Mouse (Mus musculus) kidney, embryonic 15.5 days (tissue): Measurements from ENCODE around the gene Gm3839. TPM values are rescaled to one million over a fixed set of nuclear protein-coding genes. Genes with fewer than 3 reads are reported as not detected.
"Not testable (repeated sequence)": the region's sequence is repeated elsewhere in the genome, so short reads cannot be mapped to it uniquely, and the experiment has no call there.

ENCODE experiments used
- ATAC-seq: fragments of 200-750 bp; cut with Nextera tagmentation; replicated peaks from 2 replicates; pipeline ENCODE4 v1.8.0; 2017; ENCODE audit warnings: moderate TSS enrichment; ENCODE audit not compliant: low FRiP score
- H3K27ac ChIP-seq: fragments of 300-500 bp; sonication (generic); 2 replicates; pipeline ENCODE4 v1.5.1; 2015; ENCODE audit warnings: mild to moderate bottlenecking, inconsistent platforms
- H3K27me3 ChIP-seq: fragments of 300-500 bp; sonication (generic); 2 replicates; pipeline ENCODE4 v1.6.1; 2015; ENCODE audit warnings: inconsistent platforms
- H3K36me3 ChIP-seq: fragments of 300-500 bp; sonication (generic); 2 replicates; pipeline ENCODE4 v1.6.1; 2015; ENCODE audit warnings: inconsistent platforms
- H3K4me1 ChIP-seq: fragments of 300-500 bp; sonication (generic); 2 replicates; pipeline ENCODE4 v1.6.1; 2015; ENCODE audit warnings: inconsistent platforms
- H3K4me2 ChIP-seq: fragments of 300-500 bp; sonication (generic); 2 replicates; pipeline ENCODE4 v1.6.1; 2015; ENCODE audit warnings: moderate library complexity, mild to moderate bottlenecking, inconsistent platforms
- H3K4me3 ChIP-seq: fragments of 300-500 bp; sonication (generic); replicated peaks from 2 replicates; pipeline ENCODE4 v1.5.1; 2015; ENCODE audit warnings: mild to moderate bottlenecking, inconsistent platforms
- H3K9ac ChIP-seq: fragments of 300-500 bp; sonication (generic); 2 replicates; pipeline ENCODE4 v1.6.1; 2015; ENCODE audit warnings: mild to moderate bottlenecking, inconsistent platforms
- H3K9me3 ChIP-seq: fragments of 300-500 bp; sonication (generic); replicated peaks from 2 replicates; pipeline ENCODE4 v1.6.1; 2016; ENCODE audit warnings: inconsistent platforms
- WGBS: fragments of 180-500 bp; shearing (Covaris S2); methylation state at CpG from one replicate; pipeline ENCODE4 v1.1.7; 2015; ENCODE audit warnings: mixed read lengths; 5-methylcytosine and 5-hydroxymethylcytosine counted together
- polyA plus RNA-seq: library from polyadenylated mRNA; unstranded; fragments of >200 nt; fragmentation: Nextera tagmentation; extraction: Ambion mirVana; gene quantifications from 2 replicates; pipeline ENCODE4 v1.2.1, GENCODE M21; 2015

Gene Gm3839
- 1.6 and 1.7 TPM in 2 replicates for polyA plus RNA-seq

- not testable (repeated sequence) for H3K36me3 ChIP-seq, H3K4me1 ChIP-seq, ATAC-seq, H3K9ac ChIP-seq, H3K27me3 ChIP-seq, H3K27ac ChIP-seq, H3K9me3 ChIP-seq, H3K4me2 ChIP-seq, H3K4me3 ChIP-seq
These were observed at the start of gene Gm3839 for GRCm38 (mm10) chr14:11356626-11357025. Gm3839 (minus strand) TSS chr14:11356726.

GRCm38 (mm10) chr14:11405661-11406060 is 49.1 kb upstream of the Gm3839 start:
- Histone ChIP-seq H3K4me3 (no peak overlapping the region), H3K9me3 (no peaks in the 10 kb centered on the region), H3K4me1 (no peaks in the 10 kb centered on the region), H3K27ac (no peak overlapping the region), H3K4me2 (no peak overlapping the region), H3K9ac (no peak overlapping the region), H3K36me3 (no peaks in the 10 kb centered on the region), H3K27me3 (no peaks in the 10 kb centered on the region)
- WGBS = 49% methylated on average over 9 of the region's 9 CpGs
- ATAC-seq = no peak

- H3K4me2 ChIP-seq = no peak overlapping the region
- ATAC-seq = no peak
- no peak overlapping the region for H3K4me3 ChIP-seq
- no peaks in the 10 kb centered on the region for H3K27me3 ChIP-seq
- 0 out of 2 replicates have a peak, but pooled peaks cover 3% of the 10 kb centered on the region for H3K4me1 ChIP-seq
- WGBS = 89% methylated on average over 3 of the region's 3 CpGs
- H3K27ac ChIP-seq = no peak overlapping the region
- H3K36me3 ChIP-seq = no peaks in the 10 kb centered on the region
- H3K9me3 ChIP-seq = no peaks in the 10 kb centered on the region
- H3K9ac ChIP-seq = no peak overlapping the region
These were observed 21.3 kb upstream of the Gm3839 start for GRCm38 (mm10) chr14:11377846-11378245.

GRCm38 (mm10) chr14:11375225-11375624 is 18.7 kb upstream of the Gm3839 start:
- WGBS = 61% methylated on average over 5 of the region's 5 CpGs
- no peak for ATAC-seq

GRCm38 (mm10) chr14:11346086-11346485 is 10.4 kb downstream of the Gm3839 start:
- Histone ChIP-seq H3K9me3 (0 out of 2 replicates have a peak, but pooled peaks cover 4% of the 10 kb centered on the region), H3K27ac (no peak overlapping the region), H3K4me1 (no peaks in the 10 kb centered on the region), H3K9ac (no peak overlapping the region), H3K27me3 (no peaks in the 10 kb centered on the region), H3K4me3 (no peak overlapping the region), H3K36me3 (no peaks in the 10 kb centered on the region), H3K4me2 (no peak overlapping the region)
- no peak for ATAC-seq
- 79% methylated on average over 3 of the region's 3 CpGs for WGBS

More at GRCm38 (mm10) chr14:11375225-11375624, 18.7 kb upstream of the Gm3839 start:
- Histone ChIP-seq H3K4me1 (0 out of 2 replicates have a peak, but pooled peaks cover 3% of the 10 kb centered on the region), H3K36me3 (no peaks in the 10 kb centered on the region), H3K27ac (no peak overlapping the region), H3K4me2 (no peak overlapping the region), H3K27me3 (no peaks in the 10 kb centered on the region), H3K4me3 (no peak overlapping the region), H3K9ac (no peak overlapping the region), H3K9me3 (no peaks in the 10 kb centered on the region)

GRCm38 (mm10) chr14:11329993-11330392 is 26.5 kb downstream of the Gm3839 start:
- Histone ChIP-seq H3K9ac (no peak overlapping the region), H3K27me3 (no peaks in the 10 kb centered on the region), H3K4me3 (no peak overlapping the region), H3K9me3 (0 out of 2 replicates have a peak, but pooled peaks cover 5% of the 10 kb centered on the region), H3K4me1 (no peaks in the 10 kb centered on the region), H3K4me2 (no peak overlapping the region), H3K36me3 (no peaks in the 10 kb centered on the region), H3K27ac (no peak overlapping the region)
- 52% methylated on average over 2 of the region's 2 CpGs for WGBS
- no peak for ATAC-seq

- Histone ChIP-seq H3K4me3 (no peak overlapping the region), H3K27me3 (no peaks in the 10 kb centered on the region), H3K9me3 (no peaks in the 10 kb centered on the region), H3K4me2 (no peak overlapping the region), H3K27ac (no peak overlapping the region), H3K4me1 (no peaks in the 10 kb centered on the region), H3K9ac (no peak overlapping the region), H3K36me3 (no peaks in the 10 kb centered on the region)
- 34% methylated on average over 2 of the region's 2 CpGs for WGBS
- ATAC-seq = no peak
These were observed 49.4 kb downstream of the Gm3839 start for GRCm38 (mm10) chr14:11307079-11307478.

GRCm38 (mm10) chr14:11287956-11288355 is 68.6 kb downstream of the Gm3839 start:
- H3K27ac ChIP-seq, H3K9ac ChIP-seq, H3K4me3 ChIP-seq, H3K27me3 ChIP-seq, H3K4me2 ChIP-seq, H3K4me1 ChIP-seq, H3K36me3 ChIP-seq, ATAC-seq: not testable (repeated sequence)
- H3K9me3 ChIP-seq = 0 out of 2 replicates have a peak, but pooled peaks cover 18% of the 10 kb centered on the region
- WGBS = 89% methylated on average over 3 of the region's 3 CpGs

GRCm38 (mm10) chr14:11257161-11257705 is 99.3 kb downstream of the Gm3839 start:
- H3K4me1 ChIP-seq = no peaks in the 10 kb centered on the region
- H3K36me3 ChIP-seq = no peaks in the 10 kb centered on the region
- 88% methylated on average over 4 of the region's 4 CpGs for WGBS
- no peaks in the 10 kb centered on the region for H3K27me3 ChIP-seq
- no peak overlapping the region for H3K4me2 ChIP-seq
- no peak overlapping the region for H3K27ac ChIP-seq
- ATAC-seq = no peak
- H3K9me3 ChIP-seq = no peaks in the 10 kb centered on the region
- H3K9ac ChIP-seq = no peak overlapping the region
- no peak overlapping the region for H3K4me3 ChIP-seq

GRCm38 (mm10) chr14:11248053-11248452 is 108.5 kb downstream of the Gm3839 start:
- Histone ChIP-seq H3K27me3 (no peaks in the 10 kb centered on the region), H3K4me3 (no peak overlapping the region), H3K27ac (no peak overlapping the region), H3K9me3 (no peaks in the 10 kb centered on the region), H3K9ac (no peak overlapping the region), H3K4me2 (no peak overlapping the region), H3K4me1 (no peaks in the 10 kb centered on the region), H3K36me3 (no peaks in the 10 kb centered on the region)
- ATAC-seq = no peak

- WGBS = 50% methylated on average over 5 of the region's 5 CpGs
- no peak for ATAC-seq
- H3K4me1 ChIP-seq = no peaks in the 10 kb centered on the region
These were observed 112.0 kb downstream of the Gm3839 start for GRCm38 (mm10) chr14:11244546-11244945.

GRCm38 (mm10) chr14:11232086-11232485 is 124.4 kb downstream of the Gm3839 start:
- H3K27ac ChIP-seq = no peak overlapping the region
- no peak overlapping the region for H3K4me3 ChIP-seq
- H3K9me3 ChIP-seq = no peaks in the 10 kb centered on the region
- ATAC-seq = no peak
- no peak overlapping the region for H3K4me2 ChIP-seq
- H3K9ac ChIP-seq = no peak overlapping the region
- H3K36me3 ChIP-seq = no peaks in the 10 kb centered on the region
- no peaks in the 10 kb centered on the region for H3K27me3 ChIP-seq
- H3K4me1 ChIP-seq = no peaks in the 10 kb centered on the region
- WGBS = 92% methylated on average over 7 of the region's 7 CpGs

More at GRCm38 (mm10) chr14:11244546-11244945, 112.0 kb downstream of the Gm3839 start:
- no peaks in the 10 kb centered on the region for H3K9me3 ChIP-seq
- H3K4me3 ChIP-seq = no peak overlapping the region
- H3K4me2 ChIP-seq = no peak overlapping the region
- H3K9ac ChIP-seq = no peak overlapping the region
- no peaks in the 10 kb centered on the region for H3K36me3 ChIP-seq
- H3K27ac ChIP-seq = no peak overlapping the region
- no peaks in the 10 kb centered on the region for H3K27me3 ChIP-seq
